Mouse (Mus musculus) ovary, postnatal 14 days (tissue): ENCODE measurements around the gene Pafah1b1.

Experiments
- DNase-seq: peaks from one replicate; pipeline ENCODE4 v3.0.0; 2022; ENCODE audit warnings: low spot score

Gene Pafah1b1

GRCm38 (mm10) chr11:74724235-74724791, at the start of gene Pafah1b1:
Gene Pafah1b1, minus strand, starts transcription at chr11:74724670.
- peak; percentile 92 for DNase-seq

- DNase-seq = no peak
Measured at GRCm38 (mm10) chr11:74772386-74772785, 47.9 kb upstream of the Pafah1b1 start.

- DNase-seq = no peak
Measured at GRCm38 (mm10) chr11:74771650-74772049, 47.2 kb upstream of the Pafah1b1 start.

- no peak for DNase-seq
Measured at GRCm38 (mm10) chr11:74771234-74771633, 46.8 kb upstream of the Pafah1b1 start.

- DNase-seq = peak; percentile 90
Measured at GRCm38 (mm10) chr11:74770595-74771207, 46.2 kb upstream of the Pafah1b1 start, which contains the start of gene Mettl16. Gene Mettl16, plus strand, starts transcription at chr11:74770830.

GRCm38 (mm10) chr11:74770037-74770436, 45.6 kb upstream of the Pafah1b1 start:
- no peak for DNase-seq

GRCm38 (mm10) chr11:74768045-74768444, 43.6 kb upstream of the Pafah1b1 start:
- peak; percentile 18 for DNase-seq

- no peak for DNase-seq
Measured at GRCm38 (mm10) chr11:74767469-74767868, 43.0 kb upstream of the Pafah1b1 start.

- DNase-seq = no peak
Measured at GRCm38 (mm10) chr11:74763960-74764625, 39.6 kb upstream of the Pafah1b1 start.

- no peak for DNase-seq
Measured at GRCm38 (mm10) chr11:74761011-74761705, 36.7 kb upstream of the Pafah1b1 start.

GRCm38 (mm10) chr11:74756631-74757030, 32.2 kb upstream of the Pafah1b1 start:
- no peak for DNase-seq

GRCm38 (mm10) chr11:74751352-74752066, 27.0 kb upstream of the Pafah1b1 start:
- no peak for DNase-seq

GRCm38 (mm10) chr11:74750662-74751351, 26.3 kb upstream of the Pafah1b1 start:
- DNase-seq = no peak

GRCm38 (mm10) chr11:74749241-74749640, 24.8 kb upstream of the Pafah1b1 start:
- no peak for DNase-seq

- no peak for DNase-seq
Measured at GRCm38 (mm10) chr11:74748022-74748421, 23.6 kb upstream of the Pafah1b1 start.

- DNase-seq = no peak
Measured at GRCm38 (mm10) chr11:74737861-74738260, 13.4 kb upstream of the Pafah1b1 start.

GRCm38 (mm10) chr11:74734917-74735316, 10.4 kb upstream of the Pafah1b1 start:
- DNase-seq = no peak

- DNase-seq = no peak
Measured at GRCm38 (mm10) chr11:74725181-74725580, 711 bp upstream of the Pafah1b1 start.

GRCm38 (mm10) chr11:74723357-74724234, 874 bp downstream of the Pafah1b1 start:
- peak; percentile 76 for DNase-seq

- no peak for DNase-seq
Measured at GRCm38 (mm10) chr11:74721971-74722370, 2.5 kb downstream of the Pafah1b1 start.
